Comparison of ENCODE assay signal across 12 mouse cellular contexts in the genomic region with DNA sequence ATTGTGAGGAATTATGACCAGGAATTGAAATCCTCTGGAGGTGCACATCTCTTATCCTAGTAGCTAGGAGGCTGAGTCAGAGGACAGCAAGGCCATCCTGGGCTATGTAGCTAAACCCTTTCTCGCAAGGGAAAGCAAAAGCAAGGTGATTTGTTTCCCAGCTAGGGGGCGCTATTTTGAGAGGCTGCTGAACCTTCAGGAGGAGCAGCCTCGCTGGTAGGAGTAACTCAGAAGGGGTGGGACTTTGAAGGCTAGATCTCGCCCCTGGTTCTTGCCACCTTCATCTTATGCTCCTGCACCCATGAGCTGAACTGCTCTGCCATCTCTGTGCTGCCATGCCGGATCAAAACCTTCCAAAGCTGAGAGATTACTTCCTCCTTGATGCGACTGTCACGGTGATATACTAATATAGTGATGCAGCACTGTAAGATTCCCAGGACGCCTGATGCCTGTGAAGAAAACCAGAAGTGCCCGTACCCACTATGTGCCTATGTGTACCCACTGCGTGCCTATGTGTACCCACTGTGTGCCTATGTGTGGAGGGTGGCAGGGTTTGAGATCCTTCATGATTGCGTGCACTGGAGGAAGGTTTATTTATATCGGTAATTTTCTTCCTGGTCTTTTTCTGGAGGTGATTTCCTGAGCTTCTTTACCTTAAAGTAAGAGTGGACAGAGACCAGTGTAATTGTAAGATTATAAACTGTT. TPM values are rescaled to one million over a fixed set of nuclear protein-coding genes. Genes with fewer than 3 reads are reported as not detected.
DNase-seq lines count a peak whose midpoint lies in the region; ATAC-seq and TF ChIP-seq lines count a peak whose summit lies in the region.
"Had no signal": no experiment of that assay in that cellular context is flagged by ENCODE, and none has a peak within 500 bp of the region (broad histone marks: within the 10 kb centered on the region; RNA-seq: fewer than 3 reads in every experiment).

No protein-coding gene starts in this region.

- no peak overlapping the region for H3K4me2 ChIP-seq in heart, embryonic 11.5 days

- TF ChIP-seq CTCF in G1E (IDR thresholded peaks at IDR 0.05; ENCODE audit: low read depth, low read length), result peak; percentile 34

- DNase-seq in heart, postnatal 4 days, result peak; percentile 18
- DNase-seq in A20 (ENCODE audit: low read depth, low spot score) (peak; percentile 65), G1E (ENCODE audit: low spot score) (no peak), MN1 (ENCODE audit: low spot score) (no peak)
- peak; percentile 34 for DNase-seq in lung, postnatal 10 days
- DNase-seq in urinary bladder, adult 2 months (ENCODE audit: low spot score), result no peak
- DNase-seq: right cerebral cortex, postnatal 4 days had no signal

- 64% methylated on average over 12 of the region's 12 CpGs for WGBS in heart, embryonic 11.5 days (ENCODE audit: insufficient replicate concordance)

- no peak overlapping the region for H3K27ac ChIP-seq in heart, embryonic 11.5 days (ENCODE audit: low read depth, low read length)
- H3K27ac ChIP-seq: midbrain, embryonic 10.5 days had no signal

- no peaks in the 10 kb centered on the region for H3K9me3 ChIP-seq in heart, embryonic 11.5 days (replicated peaks; ENCODE audit: control insufficient read depth, low read length)
- H3K9me3 ChIP-seq in G1E (replicated peaks), result no peaks in the 10 kb centered on the region
- H3K9me3 ChIP-seq: midbrain, embryonic 10.5 days had no signal

- no peaks in the 10 kb centered on the region for H3K4me1 ChIP-seq in heart, embryonic 11.5 days (ENCODE audit: control insufficient read depth, insufficient read depth, low read length)
- no peaks in the 10 kb centered on the region for H3K4me1 ChIP-seq in G1E (ENCODE audit: insufficient read depth, low read depth, low read length)

- no peak for ATAC-seq in heart, embryonic 11.5 days (replicated peaks; ENCODE audit: insufficient number of reproducible peaks, low FRiP score, low TSS enrichment)
- ATAC-seq in G1E (ENCODE audit: extremely low read depth, insufficient number of reproducible peaks, low FRiP score, poor library complexity, severe bottlenecking), result no peak
- no peak for ATAC-seq in monocyte, adult 5-6 weeks (replicated peaks; ENCODE audit: insufficient number of reproducible peaks, low FRiP score, low TSS enrichment, poor library complexity, severe bottlenecking)

- no peaks in the 10 kb centered on the region for H3K36me3 ChIP-seq in heart, embryonic 11.5 days (ENCODE audit: control insufficient read depth, insufficient read depth, low read length)
- H3K36me3 ChIP-seq in G1E (replicated peaks), result no peaks in the 10 kb centered on the region
- H3K36me3 ChIP-seq: midbrain, embryonic 10.5 days had no signal

- no peaks in the 10 kb centered on the region for H3K27me3 ChIP-seq in heart, embryonic 11.5 days (ENCODE audit: control insufficient read depth, insufficient read depth, low read length)
- H3K27me3 ChIP-seq in G1E (ENCODE audit: insufficient read depth, low read length), result peaks cover 13% of the 10 kb centered on the region

- H3K4me3 ChIP-seq in heart, embryonic 11.5 days (ENCODE audit: low read depth, low read length), result no peak overlapping the region
- no peak overlapping the region for H3K4me3 ChIP-seq in G1E (ENCODE audit: low read depth, low read length)
- H3K4me3 ChIP-seq: midbrain, embryonic 10.5 days had no signal

- H3K9ac ChIP-seq in heart, embryonic 11.5 days (ENCODE audit: low read depth, low read length), result no peak overlapping the region

RNA-seq across cellular contexts. Expression of a gene that starts 52.2 kb away (rescaled TPM):
- not detected for total RNA-seq in heart, postnatal 4 days (2021)
- polyA plus RNA-seq in heart, embryonic 11.5 days (2014; fragmentation: Nextera tagmentation; extraction: Ambion mirVana), result not detected in 2 replicates
- not detected in 2 replicates for total RNA-seq in G1E (2014; fragmentation: Nextera tagmentation)
- total RNA-seq in G1E (2017), result 0.22 and 0.23 TPM in 2 replicates
- polyA plus RNA-seq in G1E (2012), result not detected in 2 replicates
- total RNA-seq in monocyte, adult 5-6 weeks (2017), result 0.53 TPM in 1 of 3 replicates, not detected in the others
- not detected in 2 replicates for polyA plus RNA-seq in urinary bladder, adult 2 months (2012; rRNA removed)
- total RNA-seq: heart, postnatal 25 days; left cerebral cortex, adult 18-20 months had no signal
- polyA plus RNA-seq: midbrain, embryonic 10.5 days had no signal

RNA-seq across cellular contexts. Expression of a gene that starts 54.4 kb away (rescaled TPM):
- total RNA-seq in heart, postnatal 4 days (2021), result not detected
- polyA plus RNA-seq in heart, embryonic 11.5 days (2014; fragmentation: Nextera tagmentation; extraction: Ambion mirVana), result 0.29 and 0.34 TPM in 2 replicates
- not detected in 2 replicates for total RNA-seq in G1E (2014; fragmentation: Nextera tagmentation)
- 0.17 TPM in 1 of 2 replicates, not detected in the other for total RNA-seq in G1E (2017)
- not detected in 2 replicates for polyA plus RNA-seq in G1E (2012)
- total RNA-seq in monocyte, adult 5-6 weeks (2017), result 1.0 TPM in 1 of 3 replicates, not detected in the others
- polyA plus RNA-seq in urinary bladder, adult 2 months (2012; rRNA removed), result 0.19 and 0.43 TPM in 2 replicates
- total RNA-seq: heart, postnatal 25 days; left cerebral cortex, adult 18-20 months had no signal

Comparison
In these comparisons a context has a peak if more than half of its experiments do, and no peak if none do; other contexts are left out.
1. DNase-seq: peak in heart, postnatal 4 days (single experiment), A20 (single experiment) and lung, postnatal 10 days (single experiment); none in G1E (single experiment), MN1 (single experiment) and urinary bladder, adult 2 months (single experiment).